Mouse (Mus musculus) intestine, embryonic 14.5 days (tissue): Measurements from ENCODE around the gene Gm21973. TPM values are rescaled to one million over a fixed set of nuclear protein-coding genes. Genes with fewer than 3 reads are reported as not detected.

Experiments used
- ATAC-seq: fragments of 200-750 bp; cut with Nextera tagmentation; replicated peaks from 2 replicates; pipeline ENCODE4 v1.8.0; 2017; ENCODE audit warnings: low read depth, moderate number of reproducible peaks, moderate TSS enrichment, moderate library complexity; ENCODE audit not compliant: low FRiP score, low TSS enrichment
- DNase-seq: peaks from one replicate; pipeline ENCODE4 v3.0.0-alpha.2; 2018; ENCODE audit warnings: low spot score
- H3K27ac ChIP-seq: fragments of 300-500 bp; sonication (generic); 2 replicates; pipeline ENCODE4 v1.5.1; 2014; ENCODE audit warnings: low read depth, mild to moderate bottlenecking, control low read depth
- H3K27me3 ChIP-seq: fragments of 300-500 bp; sonication (generic); replicated peaks from 2 replicates; pipeline ENCODE4 v1.6.1; 2014; ENCODE audit warnings: low read length, control low read depth; ENCODE audit not compliant: control insufficient read depth, insufficient read depth
- H3K36me3 ChIP-seq: fragments of 300-500 bp; sonication (generic); 2 replicates; pipeline ENCODE4 v1.6.1; 2014; ENCODE audit warnings: low read length, control low read depth; ENCODE audit not compliant: control insufficient read depth, insufficient read depth
- H3K4me1 ChIP-seq: fragments of 300-500 bp; sonication (generic); replicated peaks from 2 replicates; pipeline ENCODE4 v1.6.1; 2014; ENCODE audit warnings: low read length, control low read depth, mixed read lengths; ENCODE audit not compliant: control insufficient read depth, insufficient read depth
- H3K4me2 ChIP-seq: fragments of 300-500 bp; sonication (generic); 2 replicates; pipeline ENCODE4 v1.6.1; 2014; ENCODE audit warnings: low read length
- H3K4me3 ChIP-seq: fragments of 300-500 bp; sonication (generic); 2 replicates; pipeline ENCODE4 v1.5.1; 2014; ENCODE audit warnings: low read depth, low read length, control low read depth, mixed read lengths
- H3K9ac ChIP-seq: fragments of 300-500 bp; sonication (generic); 2 replicates; pipeline ENCODE4 v1.6.1; 2014; ENCODE audit warnings: mild to moderate bottlenecking, low read length
- H3K9me3 ChIP-seq: fragments of 300-500 bp; sonication (generic); 2 replicates; pipeline ENCODE4 v1.6.1; 2016; ENCODE audit warnings: low read length, control low read depth; ENCODE audit not compliant: control insufficient read depth
- WGBS: fragments of 180-500 bp; shearing (Covaris S2); extraction: QIAGEN DNeasy Blood & Tissue Kit; methylation state at CpG from one replicate; pipeline ENCODE4 v1.1.7; 2014; 5-methylcytosine and 5-hydroxymethylcytosine counted together
- polyA plus RNA-seq: library from polyadenylated mRNA; unstranded; fragments of >200 nt; fragmentation: Nextera tagmentation; extraction: Ambion mirVana; gene quantifications from 2 replicates; pipeline ENCODE4 v1.2.1, GENCODE M21; 2014

The Gm21973 gene
- polyA plus RNA-seq, 1 experiment from 2014 or later: not detected

- Histone ChIP-seq H3K4me2 (no peak overlapping the region), H3K36me3 (no peaks in the 10 kb centered on the region), H3K4me1 (no peaks in the 10 kb centered on the region), H3K9ac (no peak overlapping the region), H3K27me3 (no peaks in the 10 kb centered on the region), H3K4me3 (no peak overlapping the region), H3K9me3 (no peaks in the 10 kb centered on the region), H3K27ac (no peak overlapping the region)
- WGBS: 49% methylated on average over 5 of the region's 5 CpGs
- no peak for DNase-seq
- no peak for ATAC-seq
These were observed 13.4 kb upstream of the Gm21973 start for GRCm38 (mm10) chr15:10311826-10312225.

GRCm38 (mm10) chr15:10313522-10314455, 11.4 kb upstream of the Gm21973 start:
- 39% methylated on average over 7 of the region's 7 CpGs for WGBS
- Histone ChIP-seq H3K36me3 (no peaks in the 10 kb centered on the region), H3K27ac (no peak overlapping the region), H3K27me3 (no peaks in the 10 kb centered on the region), H3K4me1 (no peaks in the 10 kb centered on the region), H3K9me3 (no peaks in the 10 kb centered on the region), H3K4me2 (no peak overlapping the region), H3K4me3 (no peak overlapping the region), H3K9ac (no peak overlapping the region)
- ATAC-seq (0 out of 2 replicates have a peak, but pooled peaks have one; percentile 19), DNase-seq (peak; percentile 58)

DNA sequence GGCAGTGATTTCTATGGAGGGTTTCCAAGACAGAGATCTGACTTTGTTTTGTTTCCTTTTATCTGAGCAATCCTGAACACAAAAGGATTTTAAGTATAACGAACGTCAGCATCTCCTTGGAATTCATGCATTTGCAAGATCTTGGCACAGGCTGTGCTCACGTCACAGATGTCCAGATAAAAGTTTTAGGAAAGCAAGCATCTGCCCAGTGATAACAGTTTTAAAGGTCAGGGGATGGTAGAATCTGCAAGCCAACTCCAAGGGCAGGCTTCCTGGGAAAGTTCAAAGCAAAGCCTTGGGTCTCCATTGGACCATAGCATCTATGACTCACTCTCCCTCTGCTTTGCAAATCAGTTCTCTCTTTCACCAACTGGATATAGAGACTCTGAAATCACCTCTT, 5.4 kb downstream of the Gm21973 start:
- DNase-seq (no peak), ATAC-seq (no peak)
- H3K9me3 ChIP-seq: no peaks in the 10 kb centered on the region
- H3K4me1 ChIP-seq: no peaks in the 10 kb centered on the region
- no peaks in the 10 kb centered on the region for H3K36me3 ChIP-seq
- H3K27ac ChIP-seq: no peak overlapping the region
- H3K27me3 ChIP-seq: no peaks in the 10 kb centered on the region
- H3K9ac ChIP-seq: no peak overlapping the region
- no peak overlapping the region for H3K4me2 ChIP-seq
- 81% methylated on average over 3 of the region's 3 CpGs for WGBS
- H3K4me3 ChIP-seq: no peak overlapping the region

- H3K27ac ChIP-seq: no peak overlapping the region
- H3K4me2 ChIP-seq: no peak overlapping the region
- no peak overlapping the region for H3K9ac ChIP-seq
- H3K9me3 ChIP-seq: no peaks in the 10 kb centered on the region
- WGBS: 88% methylated on average over 1 of the region's 1 CpGs
- no peaks in the 10 kb centered on the region for H3K36me3 ChIP-seq
- no peaks in the 10 kb centered on the region for H3K4me1 ChIP-seq
- no peak for ATAC-seq
- DNase-seq: no peak
- H3K4me3 ChIP-seq: no peak overlapping the region
- H3K27me3 ChIP-seq: no peaks in the 10 kb centered on the region
These were observed 7.4 kb downstream of the Gm21973 start for GRCm38 (mm10) chr15:10332566-10332965.

DNA sequence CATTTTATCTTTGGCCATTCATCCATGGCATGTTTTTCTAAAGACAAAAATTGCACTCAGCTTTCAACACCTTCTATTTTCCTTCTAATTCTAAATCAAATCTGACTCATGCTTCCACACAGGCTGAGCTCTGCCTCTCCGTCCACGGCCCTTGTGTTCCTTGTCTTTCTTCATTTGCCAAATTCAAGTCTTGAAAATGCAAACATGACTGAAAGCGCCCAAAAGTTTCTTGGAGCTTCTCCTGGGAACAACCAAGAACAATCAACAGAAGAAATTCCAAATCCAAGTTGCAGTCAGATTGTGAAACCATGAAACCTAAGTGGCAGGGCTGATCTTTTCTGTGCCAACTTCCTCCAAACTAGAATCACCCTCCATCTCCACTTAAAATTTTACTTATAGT, 13.4 kb downstream of the Gm21973 start:
- no peak overlapping the region for H3K4me2 ChIP-seq
- no peak for ATAC-seq
- H3K4me1 ChIP-seq: no peaks in the 10 kb centered on the region
- H3K27me3 ChIP-seq: no peaks in the 10 kb centered on the region
- H3K9me3 ChIP-seq: no peaks in the 10 kb centered on the region
- H3K4me3 ChIP-seq: no peak overlapping the region
- H3K27ac ChIP-seq: no peak overlapping the region
- 82% methylated on average over 3 of the region's 3 CpGs for WGBS
- no peak for DNase-seq
- no peak overlapping the region for H3K9ac ChIP-seq
- H3K36me3 ChIP-seq: no peaks in the 10 kb centered on the region

GRCm38 (mm10) chr15:10347044-10347443, 21.9 kb downstream of the Gm21973 start:
- H3K4me2 ChIP-seq: no peak overlapping the region
- DNase-seq (no peak), ATAC-seq (no peak)
- H3K9ac ChIP-seq: no peak overlapping the region
- H3K27ac ChIP-seq: no peak overlapping the region
- no peaks in the 10 kb centered on the region for H3K36me3 ChIP-seq
- no peaks in the 10 kb centered on the region for H3K9me3 ChIP-seq
- H3K4me3 ChIP-seq: no peak overlapping the region
- WGBS: 92% methylated on average over 6 of the region's 6 CpGs
- no peaks in the 10 kb centered on the region for H3K27me3 ChIP-seq
- no peaks in the 10 kb centered on the region for H3K4me1 ChIP-seq

- Histone ChIP-seq H3K4me1 (no peaks in the 10 kb centered on the region), H3K36me3 (no peaks in the 10 kb centered on the region), H3K4me2 (no peak within 1 kb of the TSS), H3K9ac (no peak within 1 kb of the TSS), H3K27ac (no peak within 1 kb of the TSS), H3K27me3 (no peaks in the 10 kb centered on the region), H3K4me3 (no peak within 1 kb of the TSS), H3K9me3 (no peaks in the 10 kb centered on the region)
- no peak; the same call in 1 of the 2 replicates for ATAC-seq
- DNase-seq: peak; percentile 52
- 72% methylated on average over 9 of the region's 9 CpGs for WGBS
These were observed 33.1 kb downstream of the Gm21973 start, which contains the start of gene Agxt2 for GRCm38 (mm10) chr15:10358039-10358948. Gene Agxt2 (plus strand): TSS chr15:10358532.

DNA sequence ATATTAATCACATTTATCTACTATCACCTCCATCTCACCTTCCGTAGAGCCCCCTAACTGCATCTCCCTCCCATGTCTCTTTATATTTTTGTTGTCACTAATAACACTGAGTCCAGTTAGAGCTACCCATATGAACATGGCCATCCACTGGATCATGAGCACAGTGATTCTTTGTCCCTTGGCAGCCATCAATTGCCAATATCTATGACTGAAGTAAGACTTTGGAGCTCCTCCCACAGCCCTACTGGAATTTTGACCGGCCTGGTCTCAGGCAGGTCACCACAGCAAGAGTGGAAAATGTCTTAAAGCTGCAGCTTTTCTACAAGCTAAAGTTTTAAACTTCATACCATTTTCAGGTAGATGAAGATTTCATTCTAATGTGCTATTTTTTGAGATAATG, 41.2 kb downstream of the Gm21973 start:
- H3K9me3 ChIP-seq: no peaks in the 10 kb centered on the region
- H3K36me3 ChIP-seq: no peaks in the 10 kb centered on the region
- DNase-seq (no peak), ATAC-seq (no peak)
- no peak overlapping the region for H3K4me2 ChIP-seq
- no peak overlapping the region for H3K27ac ChIP-seq
- H3K4me3 ChIP-seq: no peak overlapping the region
- WGBS: 93% methylated on average over 2 of the region's 2 CpGs
- no peaks in the 10 kb centered on the region for H3K4me1 ChIP-seq
- no peaks in the 10 kb centered on the region for H3K27me3 ChIP-seq
- H3K9ac ChIP-seq: no peak overlapping the region
